Mouse (Mus musculus): ENCODE measurements at regions not wholly inside any gene's neighbourhood (a gene's known extent, or its start where the extent isn't known, plus 50 kb on each side); places are given as distances from the start of the nearest gene placed in this dataset.

DNA sequence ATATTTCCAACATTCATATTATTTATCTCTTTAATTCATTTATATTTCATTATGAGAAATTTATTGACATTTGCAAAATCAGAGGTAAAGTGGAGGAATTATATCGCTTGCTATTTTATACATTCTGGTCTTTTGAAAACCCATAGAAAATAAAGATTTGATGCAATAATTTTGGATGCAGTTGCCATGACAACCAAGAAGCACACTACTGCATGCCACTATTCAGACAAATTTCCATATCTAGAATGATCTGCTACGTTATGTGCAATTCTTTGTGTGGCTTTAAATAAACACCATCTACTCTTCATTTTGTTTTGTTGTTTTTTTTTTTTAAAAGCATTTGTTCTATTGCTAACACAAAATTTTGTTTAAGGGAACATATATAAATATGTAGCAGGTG is 474.4 kb downstream of the Pcdh18 start:
- no peak for DNase-seq

DNA sequence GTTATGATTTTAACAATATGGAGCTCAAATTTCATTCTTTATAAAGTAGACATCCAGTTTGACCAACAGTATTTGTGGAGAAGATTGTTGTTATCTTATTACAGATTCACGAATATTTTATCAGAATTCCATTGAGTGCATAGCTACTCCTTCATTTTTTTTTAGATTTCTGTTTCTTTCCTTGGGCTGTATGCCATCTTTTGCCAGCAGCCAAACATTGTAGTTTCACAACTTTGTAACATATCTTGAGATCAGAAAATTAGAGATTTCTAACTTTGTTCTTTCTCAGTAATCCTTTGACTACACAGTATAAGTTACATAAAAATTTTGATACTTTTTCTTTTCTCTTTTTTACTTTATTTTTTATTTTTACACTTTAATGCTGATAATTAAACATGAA is 478.8 kb downstream of the Pcdh18 start:
- DNase-seq: no peak

DNA sequence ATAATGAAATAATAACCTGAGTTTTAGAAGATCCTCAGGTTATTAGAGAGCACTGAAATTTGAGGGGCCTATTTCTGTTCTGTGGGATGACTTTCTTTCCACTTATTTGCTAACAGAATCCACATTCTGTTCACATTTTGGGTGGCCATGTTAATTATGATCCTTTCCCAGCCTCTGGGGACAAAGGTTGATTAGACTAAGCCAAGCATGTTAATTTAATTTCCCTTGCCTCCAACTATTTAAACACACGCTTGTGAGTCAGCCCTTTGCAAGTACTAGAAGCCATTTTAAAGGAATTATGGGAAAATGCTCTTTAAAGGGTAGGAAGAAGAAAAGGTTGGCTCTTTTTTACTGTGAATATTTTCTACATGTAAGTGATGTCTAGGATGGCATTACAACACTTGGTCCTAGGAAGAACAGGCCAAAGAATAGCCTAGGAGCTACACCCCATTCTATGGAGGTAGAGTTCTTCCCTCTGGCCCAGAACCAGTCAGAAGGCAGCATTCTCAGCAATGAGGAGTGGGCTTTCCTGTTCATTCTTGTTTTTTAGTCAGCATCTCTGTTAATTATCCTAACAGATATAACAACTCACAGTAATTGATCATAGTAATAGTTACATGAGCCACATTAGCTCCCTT is 482.7 kb downstream of the Pcdh18 start:
- DNase-seq: no peak

DNA sequence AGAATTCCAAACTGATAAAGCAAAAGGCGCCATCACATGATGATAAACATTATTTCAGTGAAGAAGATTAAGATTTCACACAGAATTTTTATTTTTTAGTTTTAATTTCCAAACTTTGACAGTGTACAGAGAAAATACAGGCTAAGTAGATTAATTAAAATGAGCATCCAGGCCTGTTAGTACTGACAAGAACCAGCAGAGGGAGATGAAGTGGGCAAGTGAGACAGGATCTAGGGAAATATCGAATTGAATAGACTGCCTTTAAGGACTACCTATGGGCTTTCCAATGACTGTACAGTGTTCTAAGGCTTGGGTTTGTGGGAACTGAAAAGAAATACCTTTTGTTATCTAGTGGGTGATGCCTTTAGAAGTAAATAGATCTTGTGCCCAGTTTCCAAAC is 491.1 kb downstream of the Pcdh18 start:
- peak; percentile 4 for DNase-seq

Data from lung, postnatal 10 days (tissue).